Mouse (Mus musculus) lung, postnatal 14 days (tissue): ENCODE measurements around the gene Mrpl45.
"Not testable (repeated sequence)": the region's sequence is repeated elsewhere in the genome, so short reads cannot be mapped to it uniquely, and the experiment has no call there.

Source experiments
- DNase-seq: peaks from one replicate; pipeline ENCODE4 v3.0.0; 2021

The Mrpl45 gene

DNA sequence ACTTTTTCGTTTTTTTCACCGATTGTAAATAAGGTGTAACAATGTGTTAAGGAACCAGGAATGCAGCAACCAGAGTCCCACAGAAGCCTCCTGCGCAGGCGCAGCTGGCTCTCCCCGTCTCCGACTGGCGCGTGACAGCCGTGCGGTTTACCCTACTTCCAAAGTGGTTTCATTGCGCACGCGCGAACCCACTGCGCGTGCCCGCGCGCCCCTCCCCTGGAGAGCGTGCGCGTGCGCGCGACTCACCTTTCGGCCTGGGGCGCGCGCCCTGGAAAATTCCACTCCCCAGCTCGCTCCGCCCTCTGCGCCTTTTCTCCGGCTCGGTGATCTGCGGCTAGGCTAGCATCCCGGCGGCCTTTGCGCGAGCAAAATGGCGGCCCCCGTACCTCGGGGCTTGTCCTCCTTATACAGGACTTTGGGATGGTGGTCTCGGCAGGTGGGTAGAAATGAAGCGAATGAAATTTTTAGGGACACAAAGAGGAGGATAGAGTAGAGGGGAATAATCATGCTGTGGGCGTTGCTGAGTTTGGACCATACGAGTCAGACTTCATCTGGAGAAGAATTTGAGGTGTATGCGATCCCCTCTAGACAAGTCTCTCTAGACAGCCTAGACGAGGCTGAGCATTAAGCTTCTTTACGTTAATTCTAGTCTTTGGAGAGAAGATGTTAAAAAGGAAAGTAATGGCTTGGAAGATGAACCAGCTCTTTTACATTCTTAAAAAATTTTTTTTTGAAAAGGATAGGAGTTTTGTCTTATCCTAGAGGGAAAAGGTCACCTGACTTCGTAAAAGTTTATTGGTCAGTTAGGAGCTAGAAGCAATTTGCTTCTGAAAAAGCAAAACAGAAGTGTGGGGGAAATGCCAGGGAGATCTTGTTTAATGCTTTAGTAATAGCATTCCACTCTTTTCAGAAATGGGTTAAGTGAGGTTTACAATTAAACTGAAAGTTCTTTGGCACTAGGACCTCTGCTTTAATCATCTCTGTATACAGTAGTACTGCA lies at the start of gene Mrpl45:
Gene Mrpl45 (plus strand): TSS at position 213 of the 1,000 bp plus-strand sequence.
- peak; percentile 98 for DNase-seq

DNA sequence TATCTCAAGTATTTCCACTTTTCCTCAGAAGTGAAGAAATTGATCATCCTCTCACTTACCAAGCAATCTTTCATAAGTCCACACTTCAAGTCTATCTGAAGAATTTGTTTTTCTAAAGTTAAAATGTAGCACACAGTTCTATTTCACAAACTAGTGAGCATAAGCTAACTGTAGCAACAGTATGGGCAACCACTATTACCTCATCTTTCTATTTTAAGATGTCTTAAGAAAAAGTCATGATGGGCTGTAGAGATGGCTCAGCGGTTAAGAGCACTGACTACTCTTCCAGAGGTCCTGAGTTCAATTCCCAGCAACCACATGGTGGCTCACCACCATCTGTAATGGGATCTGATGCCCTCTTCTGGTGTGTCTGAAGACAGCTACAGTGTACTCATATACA lies 49.0 kb upstream of the Mrpl45 start:
- not testable (repeated sequence) for DNase-seq

DNA sequence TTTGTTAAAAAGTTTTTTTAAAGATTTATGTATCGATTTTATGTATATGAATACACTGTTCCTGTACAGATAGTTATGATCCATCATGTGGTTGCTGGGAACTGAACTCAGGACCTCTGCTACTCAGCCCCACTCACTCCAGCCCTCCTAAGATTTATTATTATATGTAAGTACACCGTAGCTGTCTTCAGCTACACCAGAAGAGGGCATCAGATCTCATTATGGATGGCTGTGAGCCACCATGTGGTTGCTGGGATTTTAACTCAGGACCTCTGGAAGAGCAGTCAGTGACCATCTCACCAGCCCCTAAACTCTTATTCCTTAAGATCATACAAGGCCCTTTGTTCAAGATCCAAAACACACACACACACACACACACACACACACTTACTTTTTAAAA lies 45.5 kb upstream of the Mrpl45 start:
- not testable (repeated sequence) for DNase-seq

GRCm38 (mm10) chr11:97272835-97273234 lies 42.7 kb upstream of the Mrpl45 start:
- DNase-seq: no peak

GRCm38 (mm10) chr11:97273613-97274012 lies 41.9 kb upstream of the Mrpl45 start:
- DNase-seq: no peak

GRCm38 (mm10) chr11:97274947-97275346 lies 40.6 kb upstream of the Mrpl45 start:
- DNase-seq: not testable (repeated sequence)

GRCm38 (mm10) chr11:97275349-97275748 lies 40.2 kb upstream of the Mrpl45 start:
- no peak for DNase-seq

DNA sequence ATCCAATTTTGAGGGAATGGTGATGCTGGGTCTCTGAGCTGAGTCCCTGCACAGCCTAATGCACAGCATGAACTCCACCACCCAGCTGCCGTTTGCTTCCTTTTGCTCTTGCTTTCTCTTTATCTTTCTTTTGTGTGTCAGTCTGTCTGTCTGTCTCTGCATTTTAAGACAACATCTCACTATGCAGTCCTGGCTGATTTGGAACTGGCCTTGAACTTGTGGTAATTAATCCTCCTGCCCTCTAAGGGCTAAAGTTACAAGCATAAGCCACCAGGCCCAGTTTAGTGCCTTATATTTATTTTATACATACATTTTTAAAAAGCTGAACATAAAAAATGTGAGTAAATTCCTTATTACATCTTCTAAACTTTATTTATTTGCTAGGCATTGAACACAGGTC lies 39.5 kb upstream of the Mrpl45 start:
- no peak for DNase-seq

- DNase-seq: no peak
These were observed 38.4 kb upstream of the Mrpl45 start for GRCm38 (mm10) chr11:97277166-97277565.

DNA sequence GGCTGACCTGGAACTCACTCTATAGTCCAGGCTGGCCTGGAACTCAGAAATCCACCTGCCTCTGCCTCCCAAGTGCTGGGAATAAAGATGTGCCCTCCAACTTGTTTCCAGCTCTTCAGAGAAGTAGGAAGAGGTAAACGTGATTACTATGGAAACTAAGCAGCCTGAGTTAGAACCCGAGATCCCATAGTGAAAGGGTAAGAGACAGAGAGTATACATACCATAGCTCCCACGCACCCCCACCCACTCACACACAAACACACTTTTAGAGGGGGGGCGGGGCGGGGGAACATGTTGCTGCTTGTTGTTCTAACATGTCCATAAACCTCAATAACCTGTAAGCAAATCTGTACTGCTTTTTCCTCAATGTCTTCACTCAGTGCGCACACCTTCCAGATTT lies 37.1 kb upstream of the Mrpl45 start:
- no peak for DNase-seq

- DNase-seq: no peak
These were observed 36.5 kb upstream of the Mrpl45 start for GRCm38 (mm10) chr11:97279040-97279404.

DNA sequence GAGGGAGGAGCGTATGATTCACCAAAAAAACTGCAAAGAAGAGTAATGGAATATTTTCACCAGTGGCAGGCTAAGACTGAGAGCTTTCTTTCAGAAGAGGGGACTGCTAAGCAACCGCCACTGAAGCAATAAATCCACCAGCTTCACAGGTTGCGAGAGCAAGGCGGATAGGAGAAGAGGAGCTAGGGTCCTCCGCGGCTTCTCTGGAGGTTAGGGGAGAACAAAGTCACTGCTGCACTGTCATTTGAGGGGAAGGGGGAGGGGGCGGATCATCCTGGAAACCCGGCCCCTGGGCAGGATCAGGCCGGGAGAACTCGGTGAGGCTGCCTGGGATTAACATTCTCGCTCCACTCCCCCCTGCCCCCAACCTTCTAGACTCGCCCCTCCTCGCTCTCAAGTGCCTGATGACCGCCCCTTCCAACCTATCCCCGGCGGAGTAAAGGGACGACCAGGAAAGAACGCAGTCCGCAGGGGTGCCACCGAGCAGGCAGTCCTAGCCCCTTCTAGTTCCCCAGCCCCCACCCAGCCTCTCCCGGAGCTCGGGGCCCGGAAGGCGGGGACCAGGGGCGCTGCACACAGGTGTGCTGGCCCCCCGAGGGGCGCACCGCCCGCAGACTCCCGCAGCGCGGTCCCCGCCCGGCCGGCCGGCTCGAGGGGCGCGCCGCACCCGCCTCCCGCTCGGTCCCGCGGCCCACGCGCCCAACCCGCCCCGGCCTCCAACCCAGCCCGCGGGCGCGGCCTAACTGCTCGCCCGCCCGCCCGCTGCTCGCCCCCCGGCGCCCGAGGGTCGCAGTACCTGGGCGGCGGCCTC lies 35.9 kb upstream of the Mrpl45 start:
- DNase-seq: peak; percentile 49

GRCm38 (mm10) chr11:97280216-97280861 lies 35.2 kb upstream of the Mrpl45 start, which contains the start of gene Npepps:
Npepps (minus strand) TSS chr11:97280638.
- peak; percentile 79 for DNase-seq

DNA sequence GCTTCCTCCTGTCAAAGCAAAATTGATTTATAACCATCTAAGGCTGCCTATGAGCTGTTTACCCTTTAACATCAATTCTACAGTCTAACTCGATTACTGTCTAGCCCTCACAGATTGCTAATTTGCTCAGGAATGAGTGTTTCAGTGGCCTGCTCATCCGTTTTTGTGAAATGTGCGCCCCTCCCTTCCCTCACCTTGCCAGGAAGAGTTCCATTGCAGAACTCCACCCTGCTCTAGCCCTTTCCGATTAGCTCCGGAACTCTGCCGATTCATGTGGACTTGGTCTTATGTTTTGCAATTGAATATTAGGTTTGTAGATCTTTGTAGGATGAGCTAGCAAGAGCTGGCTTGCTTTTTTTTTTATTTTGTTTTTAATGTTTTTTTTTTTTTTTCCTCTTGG lies 33.3 kb upstream of the Mrpl45 start:
- no peak for DNase-seq

DNA sequence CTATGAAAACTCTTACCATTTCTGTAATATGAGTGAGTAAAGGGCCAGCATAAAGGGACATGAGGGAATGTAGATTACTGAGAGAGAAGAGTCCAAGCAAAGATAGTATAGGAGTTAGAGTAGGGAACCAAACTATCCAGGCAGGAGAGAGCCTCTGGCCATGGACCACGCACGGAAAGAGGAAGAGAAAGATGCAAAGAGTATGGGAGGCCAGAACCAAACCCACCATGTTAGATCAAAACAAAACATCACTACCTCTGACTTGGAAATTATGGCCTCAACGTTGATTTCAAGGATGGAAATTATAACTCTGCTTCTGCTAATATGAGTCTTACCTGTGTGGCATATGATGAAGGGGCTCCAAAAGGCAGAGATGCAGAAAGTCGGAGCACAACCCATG lies 30.7 kb upstream of the Mrpl45 start:
- no peak for DNase-seq

DNA sequence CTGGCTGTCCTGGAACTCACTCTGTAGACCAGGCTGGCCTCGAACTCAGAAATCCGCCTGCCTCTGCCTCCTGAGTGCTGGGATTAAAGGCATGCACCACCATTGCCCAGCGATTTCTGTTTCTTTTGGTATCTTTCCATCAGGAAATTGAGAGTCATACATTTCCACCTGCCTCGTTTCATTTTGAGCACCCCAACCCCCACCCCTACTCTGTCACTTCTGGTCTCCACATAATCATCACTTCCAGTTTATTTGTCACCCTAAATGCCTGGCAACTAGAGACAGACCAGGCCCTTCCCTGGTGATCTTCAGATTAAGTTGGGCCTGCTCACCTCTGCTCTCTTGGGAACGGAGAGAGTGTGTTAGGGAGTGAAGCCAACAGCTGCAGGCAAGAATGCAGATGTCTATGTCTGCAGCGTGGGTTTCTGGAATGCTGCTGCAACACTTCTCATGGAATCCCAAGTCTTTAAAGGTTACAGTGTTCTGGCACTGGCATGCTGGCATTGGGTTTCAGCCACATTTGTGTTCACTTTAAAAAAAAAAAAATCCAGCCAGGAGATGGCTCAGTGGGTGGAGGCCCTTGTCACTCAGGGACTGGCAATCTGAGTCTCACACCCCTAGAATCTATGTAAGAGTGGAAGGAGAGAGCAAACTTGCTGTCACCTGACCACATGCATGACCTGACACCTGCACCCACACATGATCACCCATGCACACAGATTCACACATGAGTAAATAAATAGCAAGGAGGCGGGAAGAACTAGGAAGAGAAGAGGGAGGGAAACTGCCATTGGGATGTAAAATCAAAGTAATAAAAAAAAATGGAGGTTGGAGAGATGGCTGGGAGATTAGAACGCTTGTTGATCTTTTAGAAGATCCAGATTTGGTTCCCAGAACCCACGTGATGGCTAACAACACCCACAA lies 29.4 kb upstream of the Mrpl45 start:
- no peak for DNase-seq

DNA sequence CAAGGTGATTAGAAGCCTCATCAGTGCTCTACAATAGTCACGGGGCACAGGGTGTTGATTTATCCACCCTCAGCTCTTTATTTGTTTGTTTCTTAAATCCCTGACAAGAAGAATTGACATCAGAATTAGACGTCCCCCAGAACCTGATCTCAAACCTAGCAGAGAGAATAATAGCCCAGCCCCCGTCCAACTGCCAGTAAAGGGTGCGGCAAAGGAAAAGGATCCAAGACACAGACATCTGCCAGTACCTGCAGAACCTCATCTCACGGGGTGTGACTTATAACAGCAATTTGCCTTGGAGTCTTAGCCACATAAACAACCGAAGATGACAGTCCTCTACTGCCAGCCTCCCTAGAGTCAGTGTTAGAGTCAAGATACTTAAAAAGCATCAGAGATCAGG lies 28.5 kb upstream of the Mrpl45 start:
- no peak for DNase-seq

DNA sequence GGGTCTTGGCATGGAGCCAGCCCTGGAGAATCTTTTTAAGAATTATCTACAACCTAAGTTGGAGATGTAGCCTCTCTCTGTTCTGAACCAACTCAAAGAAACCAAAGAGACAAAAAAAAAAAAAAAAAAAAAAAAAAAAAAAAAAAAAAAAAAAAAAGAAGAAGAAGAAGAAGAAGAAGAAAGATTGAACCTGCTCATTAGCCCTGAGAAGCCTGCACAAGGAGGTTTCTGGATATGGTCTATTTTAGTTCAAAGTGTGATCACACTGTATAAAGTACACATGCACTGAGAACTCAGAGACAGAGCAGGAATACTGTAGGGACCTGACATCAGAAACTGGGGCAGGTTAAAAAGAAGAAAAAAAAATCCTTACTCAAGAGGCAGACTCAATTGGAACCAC lies 27.9 kb upstream of the Mrpl45 start:
- no peak for DNase-seq

GRCm38 (mm10) chr11:97289276-97290230 lies 26.0 kb upstream of the Mrpl45 start:
- DNase-seq: peak; percentile 37

DNA sequence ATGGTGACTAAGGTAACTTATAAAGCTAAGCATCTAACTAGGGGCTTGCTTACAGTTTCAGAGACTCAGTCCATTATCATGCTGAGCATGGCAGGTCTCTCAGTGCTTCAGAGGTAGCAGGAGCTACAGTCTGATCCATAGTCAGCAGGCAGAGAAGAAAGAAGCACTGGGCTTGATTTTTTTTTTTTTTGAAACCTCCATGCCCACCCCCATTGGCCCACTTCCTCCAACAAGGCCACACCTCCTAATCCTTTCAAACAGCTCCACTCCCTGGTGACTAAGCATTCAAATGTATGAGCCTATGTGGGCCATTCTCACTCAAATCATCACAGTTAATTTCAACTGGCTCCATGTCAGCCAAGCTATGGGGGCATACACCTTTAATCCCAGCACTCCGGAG lies 22.8 kb upstream of the Mrpl45 start:
- no peak for DNase-seq

DNA sequence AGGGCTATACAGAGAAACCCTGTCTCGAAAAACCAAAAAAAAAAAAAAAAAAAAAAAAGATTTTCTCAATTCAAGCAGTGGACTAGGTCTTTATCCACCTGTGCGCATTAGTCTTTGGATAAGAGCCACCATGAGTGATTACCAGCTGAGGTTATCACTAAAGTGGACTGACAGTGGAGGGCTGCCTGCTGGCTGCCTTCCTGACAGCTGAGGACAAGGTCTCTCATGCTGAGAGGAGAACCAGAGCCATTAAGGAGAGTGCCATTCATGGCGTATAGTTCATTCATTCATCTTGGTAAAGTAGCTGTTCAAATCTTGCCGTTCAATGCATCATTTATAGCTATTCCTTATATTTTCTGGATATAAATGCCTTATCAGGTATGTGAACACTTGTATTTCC lies 19.0 kb upstream of the Mrpl45 start:
- no peak for DNase-seq
